Mouse (Mus musculus): ENCODE measurements at regions not wholly inside any gene's neighbourhood (a gene's known extent, or its start where the extent isn't known, plus 50 kb on each side); places are given as distances from the start of the nearest gene placed in this dataset.

DNA sequence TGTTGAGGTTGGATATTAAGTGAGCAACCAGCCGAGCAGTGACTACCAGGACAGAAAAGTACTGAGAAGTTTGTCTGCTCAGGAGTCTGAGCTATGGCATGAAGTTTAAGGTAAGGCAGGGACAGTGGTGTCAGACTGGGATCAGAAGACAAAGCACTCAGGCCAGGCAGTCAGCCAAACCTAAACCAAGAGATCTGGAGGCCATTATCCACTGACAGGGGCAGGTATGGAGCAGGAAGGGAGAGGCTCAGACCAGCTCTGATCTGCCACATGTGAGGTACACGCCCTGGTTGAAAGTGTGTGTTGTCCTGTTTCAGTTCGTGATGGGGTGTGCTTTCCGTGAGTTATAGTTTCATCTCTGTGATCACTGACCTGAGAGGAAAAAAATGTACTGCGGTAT, 437.2 kb upstream of the Trpc7 start:
- Histone ChIP-seq H3K27ac (replicated peaks; ENCODE audit: low read depth, low read length) (no peak overlapping the region), H3K9me3 (replicated peaks; ENCODE audit: control insufficient read depth, low read length) (no peaks in the 10 kb centered on the region), H3K4me3 (ENCODE audit: low read depth, low read length) (no peak overlapping the region), H3K9ac (replicated peaks; ENCODE audit: low read length) (no peak overlapping the region), H3K36me3 (replicated peaks; ENCODE audit: control insufficient read depth, insufficient read depth, low read depth, low read length) (no peaks in the 10 kb centered on the region), H3K4me2 (ENCODE audit: low read depth, low read length) (no peak overlapping the region), H3K27me3 (ENCODE audit: control insufficient read depth, insufficient read depth, low read length) (no peaks in the 10 kb centered on the region), H3K4me1 (ENCODE audit: control insufficient read depth, insufficient read depth, low read length) (no peaks in the 10 kb centered on the region)
- 84% methylated on average over 5 of the region's 5 CpGs for WGBS
- DNase-seq (ENCODE audit: low spot score) (no peak), ATAC-seq (replicated peaks; ENCODE audit: insufficient number of reproducible peaks, low FRiP score, low TSS enrichment, low read depth) (no peak)

GRCm38 (mm10) chr13:57331868-57332267, 436.1 kb upstream of the Trpc7 start:
- DNase-seq (ENCODE audit: low spot score) (no peak), ATAC-seq (replicated peaks; ENCODE audit: insufficient number of reproducible peaks, low FRiP score, low TSS enrichment, low read depth) (no peak)
- no peak overlapping the region for H3K4me2 ChIP-seq (ENCODE audit: low read depth, low read length)
- no peak overlapping the region for H3K27ac ChIP-seq (replicated peaks; ENCODE audit: low read depth, low read length)
- no peaks in the 10 kb centered on the region for H3K9me3 ChIP-seq (replicated peaks; ENCODE audit: control insufficient read depth, low read length)
- H3K36me3 ChIP-seq (replicated peaks; ENCODE audit: control insufficient read depth, insufficient read depth, low read depth, low read length), result no peaks in the 10 kb centered on the region
- H3K4me3 ChIP-seq (ENCODE audit: low read depth, low read length), result no peak overlapping the region
- H3K27me3 ChIP-seq (ENCODE audit: control insufficient read depth, insufficient read depth, low read length), result no peaks in the 10 kb centered on the region
- H3K4me1 ChIP-seq (ENCODE audit: control insufficient read depth, insufficient read depth, low read length), result no peaks in the 10 kb centered on the region
- 73% methylated on average over 5 of the region's 5 CpGs for WGBS
- no peak overlapping the region for H3K9ac ChIP-seq (replicated peaks; ENCODE audit: low read length)

DNA sequence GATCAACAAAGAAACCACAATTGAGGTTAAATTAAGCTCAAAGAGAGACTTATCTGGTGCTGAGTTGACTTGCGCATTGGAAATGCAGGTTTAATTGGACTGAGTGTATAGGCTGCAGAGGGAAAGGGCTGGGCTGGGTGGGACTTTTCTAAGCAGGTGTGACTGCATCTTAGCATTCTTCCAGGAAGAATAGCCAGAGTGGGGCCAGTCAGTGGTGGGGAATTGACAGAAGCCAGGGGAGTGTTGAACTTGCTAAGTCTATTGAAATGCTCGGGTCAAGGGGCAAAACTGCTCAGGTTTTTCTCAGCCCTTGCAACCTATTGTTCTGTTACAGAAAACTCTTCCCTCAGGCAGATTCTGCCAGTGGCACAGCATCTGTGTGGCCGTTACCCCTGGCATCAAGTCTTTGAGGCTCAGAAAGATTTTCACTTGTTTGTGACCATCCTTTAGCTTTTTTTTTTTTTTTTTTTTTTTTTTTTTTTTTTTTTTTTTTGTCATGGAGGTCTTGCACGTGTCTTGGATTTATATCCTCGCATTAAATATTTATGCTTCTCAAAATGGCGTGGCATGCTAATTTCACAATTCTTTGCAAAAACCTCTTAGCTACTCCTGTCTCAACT, 429.6 kb upstream of the Trpc7 start:
- Histone ChIP-seq H3K9me3 (replicated peaks; ENCODE audit: control insufficient read depth, low read length) (no peaks in the 10 kb centered on the region), H3K27me3 (ENCODE audit: control insufficient read depth, insufficient read depth, low read length) (no peaks in the 10 kb centered on the region), H3K4me3 (ENCODE audit: low read depth, low read length) (no peak overlapping the region), H3K36me3 (replicated peaks; ENCODE audit: control insufficient read depth, insufficient read depth, low read depth, low read length) (no peaks in the 10 kb centered on the region), H3K27ac (replicated peaks; ENCODE audit: low read depth, low read length) (no peak overlapping the region), H3K4me2 (ENCODE audit: low read depth, low read length) (no peak overlapping the region), H3K9ac (replicated peaks; ENCODE audit: low read length) (no peak overlapping the region), H3K4me1 (ENCODE audit: control insufficient read depth, insufficient read depth, low read length) (no peaks in the 10 kb centered on the region)
- no peak for DNase-seq (ENCODE audit: low spot score)
- whole genome bisulfite sequencing, result 69% methylated on average over 6 of the region's 6 CpGs
- ATAC-seq (replicated peaks; ENCODE audit: insufficient number of reproducible peaks, low FRiP score, low TSS enrichment, low read depth), result no peak

- 22% methylated on average over 11 of the region's 11 CpGs for WGBS
- no peaks in the 10 kb centered on the region for H3K27me3 ChIP-seq (ENCODE audit: control insufficient read depth, insufficient read depth, low read length)
- DNase-seq (ENCODE audit: low spot score) (peak; percentile 38), ATAC-seq (replicated peaks; ENCODE audit: insufficient number of reproducible peaks, low FRiP score, low TSS enrichment, low read depth) (no peak)
- no peak overlapping the region for H3K27ac ChIP-seq (replicated peaks; ENCODE audit: low read depth, low read length)
- H3K9me3 ChIP-seq (replicated peaks; ENCODE audit: control insufficient read depth, low read length), result no peaks in the 10 kb centered on the region
- no peaks in the 10 kb centered on the region for H3K36me3 ChIP-seq (replicated peaks; ENCODE audit: control insufficient read depth, insufficient read depth, low read depth, low read length)
- H3K4me2 ChIP-seq (ENCODE audit: low read depth, low read length), result no peak overlapping the region
- no peaks in the 10 kb centered on the region; the same call in 1 of the 2 replicates for H3K4me1 ChIP-seq (ENCODE audit: control insufficient read depth, insufficient read depth, low read length)
- no peak overlapping the region; the same call in 1 of the 2 replicates for H3K9ac ChIP-seq (replicated peaks; ENCODE audit: low read length)
- no peak overlapping the region for H3K4me3 ChIP-seq (ENCODE audit: low read depth, low read length)
Observed at GRCm38 (mm10) chr13:57316211-57317005, 420.6 kb upstream of the Trpc7 start.

DNA sequence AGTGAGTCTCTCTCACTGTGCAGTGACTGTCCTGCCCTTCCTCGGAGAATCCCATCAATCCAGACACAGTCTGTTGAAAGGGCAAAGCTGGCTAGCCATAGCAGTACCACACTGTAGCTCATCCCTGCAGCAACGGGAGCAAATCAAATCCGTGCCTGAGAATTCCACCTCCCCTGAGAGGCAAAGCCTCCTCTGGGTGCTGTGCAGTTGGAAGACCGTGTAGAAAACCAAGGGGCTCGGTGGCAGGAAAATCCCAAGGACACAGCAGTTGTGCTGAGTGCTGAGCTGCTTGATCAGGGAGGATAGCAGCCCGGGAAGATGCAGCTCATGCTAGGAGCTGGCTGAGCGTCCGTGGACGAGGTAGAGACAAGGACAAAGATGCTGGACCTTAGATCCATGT, 418.7 kb upstream of the Trpc7 start:
- Histone ChIP-seq H3K9me3 (replicated peaks; ENCODE audit: control insufficient read depth, low read length) (no peaks in the 10 kb centered on the region), H3K36me3 (replicated peaks; ENCODE audit: control insufficient read depth, insufficient read depth, low read depth, low read length) (no peaks in the 10 kb centered on the region), H3K9ac (replicated peaks; ENCODE audit: low read length) (no peak overlapping the region), H3K27ac (replicated peaks; ENCODE audit: low read depth, low read length) (no peak overlapping the region), H3K4me3 (ENCODE audit: low read depth, low read length) (no peak overlapping the region), H3K4me1 (ENCODE audit: control insufficient read depth, insufficient read depth, low read length) (no peaks in the 10 kb centered on the region; the same call in 1 of the 2 replicates), H3K27me3 (ENCODE audit: control insufficient read depth, insufficient read depth, low read length) (no peaks in the 10 kb centered on the region), H3K4me2 (ENCODE audit: low read depth, low read length) (no peak overlapping the region)
- WGBS, result 45% methylated on average over 9 of the region's 9 CpGs
- DNase-seq (ENCODE audit: low spot score) (no peak), ATAC-seq (replicated peaks; ENCODE audit: insufficient number of reproducible peaks, low FRiP score, low TSS enrichment, low read depth) (no peak)

- ATAC-seq (replicated peaks; ENCODE audit: insufficient number of reproducible peaks, low FRiP score, low TSS enrichment, low read depth) (no peak), DNase-seq (ENCODE audit: low spot score) (no peak)
- H3K4me3 ChIP-seq (ENCODE audit: low read depth, low read length), result no peak overlapping the region
- H3K4me1 ChIP-seq (ENCODE audit: control insufficient read depth, insufficient read depth, low read length), result no peaks in the 10 kb centered on the region; the same call in 1 of the 2 replicates
- H3K27me3 ChIP-seq (ENCODE audit: control insufficient read depth, insufficient read depth, low read length), result no peaks in the 10 kb centered on the region
- H3K27ac ChIP-seq (replicated peaks; ENCODE audit: low read depth, low read length), result no peak overlapping the region
- no peak overlapping the region for H3K9ac ChIP-seq (replicated peaks; ENCODE audit: low read length)
- no peak overlapping the region for H3K4me2 ChIP-seq (ENCODE audit: low read depth, low read length)
- no peaks in the 10 kb centered on the region for H3K9me3 ChIP-seq (replicated peaks; ENCODE audit: control insufficient read depth, low read length)
- no peaks in the 10 kb centered on the region for H3K36me3 ChIP-seq (replicated peaks; ENCODE audit: control insufficient read depth, insufficient read depth, low read depth, low read length)
- WGBS, result 47% methylated on average over 2 of the region's 2 CpGs
Observed at GRCm38 (mm10) chr13:57313731-57314130, 417.9 kb upstream of the Trpc7 start.

GRCm38 (mm10) chr13:57311235-57311634, 415.4 kb upstream of the Trpc7 start:
- Histone ChIP-seq H3K27ac (replicated peaks; ENCODE audit: low read depth, low read length) (no peak overlapping the region), H3K4me2 (ENCODE audit: low read depth, low read length) (no peak overlapping the region), H3K9ac (replicated peaks; ENCODE audit: low read length) (no peak overlapping the region), H3K36me3 (replicated peaks; ENCODE audit: control insufficient read depth, insufficient read depth, low read depth, low read length) (no peaks in the 10 kb centered on the region), H3K4me1 (ENCODE audit: control insufficient read depth, insufficient read depth, low read length) (no peaks in the 10 kb centered on the region), H3K27me3 (ENCODE audit: control insufficient read depth, insufficient read depth, low read length) (no peaks in the 10 kb centered on the region), H3K4me3 (ENCODE audit: low read depth, low read length) (no peak overlapping the region), H3K9me3 (replicated peaks; ENCODE audit: control insufficient read depth, low read length) (no peaks in the 10 kb centered on the region)
- no peak for ATAC-seq (replicated peaks; ENCODE audit: insufficient number of reproducible peaks, low FRiP score, low TSS enrichment, low read depth)
- 51% methylated on average over 2 of the region's 2 CpGs for WGBS
- DNase-seq (ENCODE audit: low spot score), result no peak

DNA sequence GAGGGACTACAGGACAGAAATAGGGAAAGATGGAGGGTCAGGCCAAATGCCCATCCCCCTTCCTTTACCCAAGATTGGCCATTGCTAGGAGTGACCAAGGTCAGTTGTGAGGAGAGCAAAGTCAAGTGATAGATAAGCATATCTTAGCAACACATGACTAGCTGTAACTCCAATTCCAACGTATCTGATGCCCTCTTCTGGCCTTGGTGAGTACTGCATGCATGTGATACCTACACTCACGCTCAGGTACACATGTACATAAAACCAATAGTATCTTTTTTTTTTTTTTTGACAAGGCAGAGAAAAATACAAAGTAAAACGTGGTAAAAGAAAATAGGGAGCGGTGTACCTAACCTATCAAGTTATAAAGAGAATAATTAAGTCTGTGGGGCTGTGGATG, 413.8 kb upstream of the Trpc7 start:
- Histone ChIP-seq H3K9me3 (replicated peaks; ENCODE audit: control insufficient read depth, low read length) (no peaks in the 10 kb centered on the region), H3K4me3 (ENCODE audit: low read depth, low read length) (no peak overlapping the region), H3K4me2 (ENCODE audit: low read depth, low read length) (no peak overlapping the region), H3K27me3 (ENCODE audit: control insufficient read depth, insufficient read depth, low read length) (no peaks in the 10 kb centered on the region), H3K36me3 (replicated peaks; ENCODE audit: control insufficient read depth, insufficient read depth, low read depth, low read length) (no peaks in the 10 kb centered on the region), H3K27ac (replicated peaks; ENCODE audit: low read depth, low read length) (no peak overlapping the region), H3K4me1 (ENCODE audit: control insufficient read depth, insufficient read depth, low read length) (no peaks in the 10 kb centered on the region), H3K9ac (replicated peaks; ENCODE audit: low read length) (no peak overlapping the region)
- 76% methylated on average over 4 of the region's 4 CpGs for WGBS
- no peak for ATAC-seq (replicated peaks; ENCODE audit: insufficient number of reproducible peaks, low FRiP score, low TSS enrichment, low read depth)
- DNase-seq (ENCODE audit: low spot score), result no peak
